Mouse (Mus musculus): ENCODE measurements around the gene Gm45799. TPM values are rescaled to one million over a fixed set of nuclear protein-coding genes. Genes with fewer than 3 reads are reported as not detected.

Gm45799 gene
- polyA plus RNA-seq, 1 experiment from 2014 or later: 14.7 TPM

DNA sequence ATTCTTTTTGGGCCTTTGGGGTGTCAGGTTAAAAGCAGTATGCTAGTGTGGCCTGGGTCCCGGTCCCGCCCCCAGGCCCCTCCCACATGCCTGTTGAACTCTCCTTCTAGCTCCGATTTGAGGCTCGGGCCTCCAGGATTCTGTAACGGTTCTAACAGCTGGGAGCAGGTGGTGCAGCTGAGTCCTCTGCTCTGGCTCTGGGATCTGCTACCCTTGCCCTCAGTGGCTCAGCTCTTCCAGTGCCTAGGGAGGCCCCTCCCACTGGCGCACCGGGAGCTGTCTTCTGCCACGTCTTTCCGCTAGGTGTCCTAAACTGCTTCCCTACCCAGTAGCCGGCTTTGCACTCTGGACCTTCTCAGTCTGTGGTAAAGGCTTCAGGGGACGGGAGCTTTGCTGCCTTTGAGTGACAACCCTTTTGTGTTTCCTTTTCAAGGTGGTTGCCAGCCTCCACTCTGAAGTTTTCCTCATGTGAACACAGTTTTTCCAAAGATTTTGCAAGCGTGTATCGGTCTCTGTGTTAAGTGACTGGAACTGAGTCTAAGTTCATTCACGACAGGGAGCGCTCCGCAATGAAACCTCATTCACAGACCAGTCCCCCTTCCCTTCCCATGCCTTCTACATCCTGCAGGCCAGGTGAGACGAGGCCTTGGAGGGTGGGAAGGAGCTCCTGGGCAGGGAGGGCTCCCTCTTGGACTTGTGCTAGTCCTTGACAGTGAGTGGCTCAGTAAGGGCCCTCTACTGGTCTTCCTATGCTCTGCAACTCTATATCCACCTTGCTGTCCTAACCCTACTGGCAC is 10.5 kb downstream of the Gm45799 start, which contains the start of gene Dnhd1:
TSS of gene Dnhd1 (plus strand) at position 189 of the 797 bp plus-strand sequence.
- H3K4me1 ChIP-seq: peaks cover 10% of the 10 kb centered on the region
- H3K9me3 ChIP-seq: no peaks in the 10 kb centered on the region
- no peaks in the 10 kb centered on the region for H3K27me3 ChIP-seq
- H3K4me3 ChIP-seq: peak within 1 kb of the TSS; percentile 41
- peak; percentile 92 for ATAC-seq (replicated peaks)
- peak within 1 kb of the TSS; percentile 38; the same call in 1 of the 2 replicates for H3K9ac ChIP-seq (replicated peaks)
- H3K36me3 ChIP-seq: no peaks in the 10 kb centered on the region
- peak within 1 kb of the TSS; percentile 75 for H3K4me2 ChIP-seq (replicated peaks)
- H3K27ac ChIP-seq (replicated peaks): no peak within 1 kb of the TSS
- 3% methylated on average over 17 of the region's 17 CpGs for WGBS

DNA sequence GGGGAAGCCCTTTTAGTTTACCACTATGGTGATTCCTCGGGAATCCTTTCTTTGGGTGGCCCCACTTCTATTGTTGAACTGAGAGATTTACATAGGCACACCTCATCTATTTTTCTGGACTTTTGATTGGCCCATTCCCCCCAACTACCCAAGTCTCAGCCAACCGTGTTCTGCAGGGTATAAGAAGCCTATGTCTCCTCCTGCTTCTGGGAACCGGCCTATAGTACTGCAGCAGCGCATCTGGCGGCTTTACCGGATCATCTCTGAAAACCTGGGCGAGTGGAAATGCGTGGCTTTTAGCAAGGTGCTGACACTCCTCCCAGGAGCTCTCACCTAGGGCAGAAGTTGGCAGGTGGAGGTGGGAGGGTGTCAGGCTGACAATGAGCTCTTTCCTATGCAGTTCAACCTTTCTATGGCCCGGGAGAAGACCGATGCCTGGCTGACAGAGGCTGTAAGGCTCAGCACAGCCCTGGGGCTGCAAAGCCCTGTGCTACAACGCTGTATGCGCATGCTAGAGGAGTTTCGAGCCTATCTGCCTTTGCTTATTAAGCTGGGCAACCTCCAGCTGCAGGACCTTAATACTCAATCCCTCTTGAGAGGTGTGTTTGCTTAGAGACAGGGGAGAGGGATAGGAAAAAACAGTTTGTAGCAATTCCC is 45.3 kb downstream of the Gm45799 start:
- 8% methylated on average over 13 of the region's 13 CpGs for WGBS
- Histone ChIP-seq H3K36me3 (no peaks in the 10 kb centered on the region), H3K27ac (replicated peaks) (no peak overlapping the region), H3K4me2 (replicated peaks) (no peak overlapping the region), H3K9me3 (no peaks in the 10 kb centered on the region), H3K27me3 (no peaks in the 10 kb centered on the region), H3K9ac (replicated peaks) (no peak overlapping the region), H3K4me1 (no peaks in the 10 kb centered on the region), H3K4me3 (no peak overlapping the region)
- ATAC-seq (replicated peaks): no peak

DNA sequence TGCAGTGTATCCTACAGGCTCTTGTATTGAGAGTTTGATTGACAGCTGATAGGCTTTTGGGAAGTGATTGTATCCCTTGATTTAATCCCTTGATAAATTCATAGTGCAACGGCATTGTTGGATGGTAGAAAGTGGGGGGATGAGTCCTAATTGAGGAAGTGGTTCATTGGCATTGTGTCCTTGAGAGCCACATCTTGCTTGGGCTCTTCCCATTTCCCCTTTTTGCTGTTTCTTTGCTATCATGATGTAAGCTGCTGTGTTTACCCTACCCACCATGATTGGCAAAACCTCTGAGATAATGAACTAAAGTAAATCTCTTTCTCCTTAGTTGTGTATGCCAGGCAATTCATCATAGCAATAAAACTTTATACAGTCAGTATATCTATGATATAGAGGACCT is 50.5 kb downstream of the Gm45799 start:
- H3K9ac ChIP-seq (replicated peaks): no peak overlapping the region
- WGBS: 68% methylated on average over 1 of the region's 1 CpGs
- H3K27ac ChIP-seq (replicated peaks): no peak overlapping the region
- H3K36me3 ChIP-seq: no peaks in the 10 kb centered on the region
- no peaks in the 10 kb centered on the region for H3K27me3 ChIP-seq
- H3K4me2 ChIP-seq (replicated peaks): no peak overlapping the region
- no peak overlapping the region for H3K4me3 ChIP-seq
- H3K9me3 ChIP-seq: no peaks in the 10 kb centered on the region
- H3K4me1 ChIP-seq: no peaks in the 10 kb centered on the region
- ATAC-seq (replicated peaks): no peak

DNA sequence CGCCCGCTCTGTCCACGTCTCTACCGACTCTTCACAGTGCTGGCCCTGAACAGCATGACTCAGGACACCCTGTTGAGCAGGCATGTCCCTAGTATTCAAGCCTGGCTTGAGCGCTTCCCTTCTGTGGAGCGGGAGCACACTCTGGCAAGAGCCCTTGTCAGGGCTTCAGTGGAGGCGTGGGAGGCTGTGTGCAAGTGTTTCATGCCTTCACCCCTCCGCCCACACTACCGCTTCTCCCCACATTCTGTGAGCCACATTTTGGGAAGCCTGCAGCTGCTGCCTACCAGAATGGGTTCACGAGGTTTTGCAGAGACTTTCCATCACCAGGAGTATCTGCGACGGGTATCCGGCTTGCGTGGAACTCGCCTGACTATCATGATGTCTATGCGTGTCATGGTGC is 62.8 kb downstream of the Gm45799 start:
- Histone ChIP-seq H3K9ac (replicated peaks) (no peak overlapping the region), H3K27me3 (no peaks in the 10 kb centered on the region), H3K4me1 (no peaks in the 10 kb centered on the region), H3K36me3 (no peaks in the 10 kb centered on the region), H3K4me3 (no peak overlapping the region), H3K4me2 (replicated peaks) (no peak overlapping the region), H3K27ac (replicated peaks) (no peak overlapping the region), H3K9me3 (no peaks in the 10 kb centered on the region)
- ATAC-seq (replicated peaks): no peak
- 84% methylated on average over 16 of the region's 16 CpGs for WGBS

DNA sequence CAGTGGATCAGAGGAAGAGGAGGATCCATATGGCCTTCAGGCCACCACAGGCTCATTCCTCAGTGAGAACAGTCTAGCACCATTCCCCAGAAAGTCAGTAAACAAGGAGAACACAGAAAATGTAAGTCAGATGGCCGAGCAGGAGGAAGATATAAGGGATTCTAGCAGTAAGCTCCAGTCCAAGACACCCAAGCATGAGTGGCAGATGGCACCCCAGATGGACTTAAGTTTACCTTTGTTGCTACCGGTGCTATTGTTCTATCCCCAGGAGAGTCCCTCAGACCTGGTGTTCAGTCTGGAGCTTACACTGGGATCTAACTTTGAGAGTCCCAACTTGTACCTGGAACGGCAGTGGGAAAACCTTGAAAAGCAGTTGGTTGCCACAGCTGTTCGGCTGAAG is 63.5 kb downstream of the Gm45799 start:
- Histone ChIP-seq H3K27me3 (no peaks in the 10 kb centered on the region), H3K9ac (replicated peaks) (no peak overlapping the region), H3K4me2 (replicated peaks) (no peak overlapping the region), H3K4me1 (no peaks in the 10 kb centered on the region), H3K36me3 (no peaks in the 10 kb centered on the region), H3K4me3 (no peak overlapping the region), H3K27ac (replicated peaks) (no peak overlapping the region), H3K9me3 (no peaks in the 10 kb centered on the region)
- WGBS: 85% methylated on average over 4 of the region's 4 CpGs
- no peak for ATAC-seq (replicated peaks)

DNA sequence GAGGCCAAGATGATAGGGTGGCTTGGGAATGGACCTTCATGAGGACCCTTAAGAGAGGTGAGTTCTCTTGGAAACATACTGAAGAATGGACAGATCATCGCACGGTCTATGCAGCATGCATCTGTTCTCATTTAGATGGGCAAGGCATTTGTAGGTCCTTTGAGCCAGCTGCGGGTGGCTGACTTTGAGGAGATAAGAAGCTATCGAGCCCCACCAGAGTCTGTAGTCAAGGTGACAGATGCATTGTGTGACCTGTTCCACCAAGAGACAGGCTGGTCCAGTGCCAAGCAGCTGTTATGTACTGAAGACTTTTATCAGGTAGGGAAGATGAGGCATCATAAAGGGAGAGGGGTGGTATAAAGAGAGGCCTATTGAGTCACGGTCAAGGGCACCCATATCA is 68.4 kb downstream of the Gm45799 start:
- Histone ChIP-seq H3K27ac (replicated peaks) (no peak overlapping the region), H3K9ac (replicated peaks) (no peak overlapping the region), H3K4me2 (replicated peaks) (no peak overlapping the region), H3K9me3 (no peaks in the 10 kb centered on the region), H3K27me3 (no peaks in the 10 kb centered on the region), H3K4me1 (no peaks in the 10 kb centered on the region), H3K36me3 (no peaks in the 10 kb centered on the region), H3K4me3 (no peak overlapping the region)
- WGBS: 94% methylated on average over 5 of the region's 5 CpGs
- no peak for ATAC-seq (replicated peaks)

DNA sequence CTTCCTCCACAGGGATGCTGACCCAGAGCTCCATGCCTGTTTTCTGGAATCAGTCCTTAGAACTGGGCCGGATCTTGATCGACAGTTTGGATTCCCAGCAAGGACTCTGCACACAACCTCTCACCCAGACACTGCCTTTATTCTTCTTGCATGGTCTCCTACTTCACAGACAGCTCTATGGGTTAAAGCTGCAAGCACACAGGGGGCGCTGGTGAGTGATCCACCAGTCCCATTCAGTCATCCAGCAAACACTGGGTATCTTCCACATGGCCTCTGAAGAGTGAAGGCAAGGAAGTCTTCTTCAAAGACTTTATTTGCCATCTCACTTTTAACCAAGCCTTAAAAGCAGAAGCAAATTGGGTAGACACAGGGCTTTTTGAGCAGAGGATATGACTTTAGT is 75.0 kb downstream of the Gm45799 start:
- no peak overlapping the region for H3K4me3 ChIP-seq
- 55% methylated on average over 3 of the region's 3 CpGs for WGBS
- H3K4me1 ChIP-seq: no peaks in the 10 kb centered on the region
- no peaks in the 10 kb centered on the region for H3K36me3 ChIP-seq
- no peaks in the 10 kb centered on the region for H3K27me3 ChIP-seq
- ATAC-seq (replicated peaks): no peak
- H3K4me2 ChIP-seq (replicated peaks): no peak overlapping the region
- no peak overlapping the region for H3K9ac ChIP-seq (replicated peaks)
- H3K9me3 ChIP-seq: no peaks in the 10 kb centered on the region
- H3K27ac ChIP-seq (replicated peaks): no peak overlapping the region

DNA sequence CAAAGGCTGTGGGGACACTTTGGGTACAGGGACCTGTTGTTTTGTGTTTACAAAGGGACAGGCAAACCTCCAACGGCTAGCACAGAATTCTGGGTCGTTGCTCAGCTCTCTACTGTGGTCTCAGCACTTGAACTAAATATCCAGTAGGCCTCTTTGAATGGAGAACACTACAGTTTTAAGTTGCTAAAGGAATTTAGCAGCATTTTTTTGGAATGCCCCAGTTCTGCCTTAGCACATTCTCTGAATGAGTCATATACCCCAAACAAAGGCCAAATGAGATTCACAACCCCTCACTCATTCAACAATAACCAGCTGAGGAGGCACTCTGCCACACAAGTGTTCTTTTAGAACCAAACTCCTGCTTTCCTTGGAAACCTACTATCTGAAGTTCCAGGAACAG is 81.6 kb downstream of the Gm45799 start:
- Histone ChIP-seq H3K9me3 (no peaks in the 10 kb centered on the region), H3K27ac (replicated peaks) (no peak overlapping the region), H3K27me3 (no peaks in the 10 kb centered on the region), H3K4me3 (no peak overlapping the region), H3K36me3 (no peaks in the 10 kb centered on the region), H3K4me1 (0 out of 2 replicates have a peak, but pooled peaks cover 3% of the 10 kb centered on the region), H3K9ac (replicated peaks) (no peak overlapping the region), H3K4me2 (replicated peaks) (no peak overlapping the region)
- 75% methylated on average over 2 of the region's 2 CpGs for WGBS
- no peak for ATAC-seq (replicated peaks)

DNA sequence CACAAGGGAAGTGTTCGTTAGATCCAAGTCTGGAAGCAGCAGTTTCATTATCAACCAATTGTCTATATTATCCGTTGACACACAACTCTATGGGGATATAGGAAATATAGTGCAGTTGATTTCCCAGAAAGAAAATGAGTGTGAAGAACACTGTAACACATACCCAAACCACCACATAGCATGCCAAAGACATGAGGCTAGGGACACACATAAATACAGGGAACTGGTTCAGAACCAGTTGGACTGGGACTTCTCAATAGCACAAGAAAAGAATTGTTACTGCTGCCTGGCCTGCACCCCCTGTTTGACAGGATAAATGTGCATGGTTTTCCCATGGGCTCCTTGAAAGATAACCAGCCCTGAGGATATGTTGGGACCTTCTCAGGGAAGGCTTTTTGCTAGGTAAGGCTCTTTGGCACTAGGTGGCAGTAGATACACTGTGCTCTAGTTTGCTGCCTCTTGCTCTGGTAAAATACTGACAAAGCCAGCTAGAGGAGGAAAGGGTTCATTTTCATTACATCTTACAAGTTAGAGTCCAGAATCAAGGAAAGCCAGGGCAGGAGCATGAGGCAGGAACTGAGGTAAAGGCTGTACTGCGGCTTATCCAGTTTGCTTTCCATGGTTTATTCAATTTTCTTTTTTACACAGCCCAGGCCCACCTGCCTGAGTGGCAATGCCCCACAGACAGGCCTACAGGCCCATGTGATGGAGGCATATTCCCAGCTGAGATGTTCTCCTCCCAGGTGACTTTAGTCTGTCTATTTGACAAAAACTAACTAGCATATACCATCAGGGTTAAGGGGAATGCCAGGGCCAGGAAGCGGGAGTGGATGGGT is 86.0 kb downstream of the Gm45799 start:
- Histone ChIP-seq H3K9ac (replicated peaks) (peak overlapping the region; percentile 24; the same call in 1 of the 2 replicates), H3K9me3 (no peaks in the 10 kb centered on the region), H3K4me1 (peaks cover 18% of the 10 kb centered on the region), H3K4me3 (no peak overlapping the region), H3K27me3 (no peaks in the 10 kb centered on the region), H3K4me2 (replicated peaks) (no peak overlapping the region), H3K27ac (replicated peaks) (peak overlapping the region; percentile 37; the same call in 1 of the 2 replicates), H3K36me3 (peaks cover under 1% of the 10 kb centered on the region; the same call in 1 of the 2 replicates)
- 83% methylated on average over 4 of the region's 4 CpGs for WGBS
- ATAC-seq (replicated peaks): peak; percentile 85

DNA sequence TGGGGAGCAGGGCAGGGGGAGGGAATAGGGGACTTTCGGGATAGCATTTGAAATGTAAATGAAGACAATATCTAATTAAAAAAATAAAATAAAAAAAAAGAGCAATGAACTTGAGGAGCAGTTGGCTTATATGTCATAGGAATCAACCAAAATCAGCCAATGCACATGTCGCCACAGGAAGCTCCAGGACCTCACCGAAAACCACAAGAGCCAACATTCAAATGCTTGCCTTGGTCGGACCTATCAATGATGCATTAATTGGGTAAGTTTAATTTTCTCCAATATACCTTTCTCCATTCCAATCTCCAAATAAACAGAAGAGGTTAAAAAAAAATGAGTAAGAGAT is 86.6 kb downstream of the Gm45799 start:
- no peak overlapping the region for H3K4me2 ChIP-seq (replicated peaks)
- H3K27ac ChIP-seq (replicated peaks): no peak overlapping the region
- H3K27me3 ChIP-seq: no peaks in the 10 kb centered on the region
- ATAC-seq (replicated peaks): no peak
- no peak overlapping the region for H3K4me3 ChIP-seq
- whole genome bisulfite sequencing: 94% methylated on average over 4 of the region's 4 CpGs
- peaks cover 6% of the 10 kb centered on the region; the same call in 1 of the 2 replicates for H3K36me3 ChIP-seq
- 0 out of 2 replicates have a peak overlapping the region, but pooled peaks have one; percentile 24 for H3K9ac ChIP-seq (replicated peaks)
- no peaks in the 10 kb centered on the region for H3K9me3 ChIP-seq
- peaks cover 18% of the 10 kb centered on the region for H3K4me1 ChIP-seq

DNA sequence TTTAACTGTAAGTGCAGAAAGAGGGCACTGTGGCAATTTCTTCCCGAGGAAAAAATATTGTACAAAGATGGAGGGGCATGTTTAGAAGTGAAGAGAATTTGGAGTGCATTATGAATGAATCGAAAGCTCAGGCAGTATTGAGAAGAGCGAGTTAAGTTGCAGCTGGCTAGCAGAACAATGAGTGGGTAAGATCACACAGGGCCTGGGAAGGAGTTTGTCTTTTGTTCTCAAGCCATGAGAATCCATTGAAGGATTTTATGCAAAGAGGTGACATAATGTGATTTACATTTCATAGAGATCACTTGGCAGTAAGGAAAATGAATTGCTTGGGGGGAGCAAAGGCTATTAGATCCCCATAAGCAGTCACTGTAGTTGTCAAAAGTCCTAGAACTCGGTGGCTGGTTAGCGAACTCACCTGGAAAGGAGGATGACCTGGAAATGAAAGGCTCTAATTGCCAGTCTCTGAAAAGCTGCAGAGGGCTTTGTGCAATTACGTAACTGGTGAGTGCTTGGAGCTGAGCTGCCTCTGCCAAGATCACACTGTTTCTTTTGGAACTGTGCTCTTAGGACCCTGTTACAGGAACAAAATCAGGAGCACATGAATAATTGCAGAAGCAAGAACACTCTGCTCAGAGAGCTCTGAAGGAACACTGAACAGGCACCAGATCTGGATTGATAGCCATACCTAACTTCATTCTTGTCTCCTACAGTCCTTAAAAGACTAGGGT is 88.5 kb downstream of the Gm45799 start:
- ATAC-seq (replicated peaks): peak; percentile 67; the same call in 1 of the 2 replicates
- 20% methylated on average over 6 of the region's 6 CpGs for WGBS

More for the DNA sequence above, 88.5 kb downstream of the Gm45799 start:
- peaks cover 18% of the 10 kb centered on the region for H3K4me1 ChIP-seq
- no peaks in the 10 kb centered on the region for H3K9me3 ChIP-seq
- no peak overlapping the region for H3K4me2 ChIP-seq (replicated peaks)
- peak overlapping the region; percentile 78 for H3K27ac ChIP-seq (replicated peaks)
- H3K27me3 ChIP-seq: no peaks in the 10 kb centered on the region
- H3K4me3 ChIP-seq: no peak overlapping the region
- 0 out of 2 replicates have a peak overlapping the region, but pooled peaks have one; percentile 2 for H3K9ac ChIP-seq (replicated peaks)
- H3K36me3 ChIP-seq: peaks cover 24% of the 10 kb centered on the region

Measured in forebrain, embryonic 15.5 days (tissue).